Mouse (Mus musculus) CD4-positive, CD25-positive, alpha-beta regulatory T cell, adult 9 weeks (primary cell): Measurements from ENCODE around the gene Fam174a. TPM values are rescaled to one million over a fixed set of nuclear protein-coding genes. Genes with fewer than 3 reads are reported as not detected.

Experiments
- polyA plus RNA-seq: library from polyadenylated mRNA; unstranded; fragments of 100-300 nt; shearing (Covaris generic); gene quantifications from one replicate; pipeline ENCODE4 v1.2.1, GENCODE M21; 2017

The Fam174a gene
- 3.2 TPM for polyA plus RNA-seq

GRCm38 (mm10) chr1:95313393-95314228 lies at the start of gene Fam174a:
Gene Fam174a (plus strand): TSS chr1:95313623.

